Mouse (Mus musculus) heart, postnatal 14 days (tissue): Measurements from ENCODE around the gene Ank3. TPM values are rescaled to one million over a fixed set of nuclear protein-coding genes. Genes with fewer than 3 reads are reported as not detected.

Experiments used
- DNase-seq, 2 experiments: peaks; one replicate each; pipeline ENCODE4 v3.0.0; 2021 to 2022
- intact Hi-C: fragments of 180-260 bp; cut with DNase I; formaldehyde crosslinking; loops from one replicate; pipeline ENCODE4 v1.15.1; 2025
- total RNA-seq, 2 experiments: library from RNA; stranded (reverse); gene quantifications; 2 replicates each; pipeline ENCODE4 v1.2.3; 2021

The Ank3 gene
- total RNA-seq, 2 experiments from 2014 or later, result 78.4 to 78.6 TPM

- no peak for DNase-seq
- intact Hi-C loops, result loop anchor here (5.0 kb wide), 1 partner anchor 79 kb away; no protein-coding TSS in a partner anchor
Measured at GRCm38 (mm10) chr10:69531569-69531968, 133.0 kb downstream of the Ank3 start.

- DNase-seq, result no peak
Measured at GRCm38 (mm10) chr10:69532169-69532730, 133.7 kb downstream of the Ank3 start.

GRCm38 (mm10) chr10:69533505-69534388, 135.2 kb downstream of the Ank3 start:
- intact Hi-C loops, result loop anchor here (2.0 to 5.0 kb wide), 2 partner anchors 61 to 81 kb away; no protein-coding TSS in a partner anchor
- DNase-seq, result peak; percentile 30 to 48

More at GRCm38 (mm10) chr10:69532169-69532730, 133.7 kb downstream of the Ank3 start:
- intact Hi-C loops, result loop anchor here (5.0 kb wide), 1 partner anchor 80 kb away; no protein-coding TSS in a partner anchor

GRCm38 (mm10) chr10:69534716-69535115, 136.1 kb downstream of the Ank3 start:
- intact Hi-C loops, result loop anchor here (2.0 to 5.0 kb wide), 2 partner anchors 60 to 82 kb away; no protein-coding TSS in a partner anchor
- DNase-seq, result no peak

GRCm38 (mm10) chr10:69535123-69535930, 136.8 kb downstream of the Ank3 start:
- peak; percentile 44 to 75 for DNase-seq
- intact Hi-C loops, result loop anchor here (2.0 kb wide), 1 partner anchor 59 kb away; no protein-coding TSS in a partner anchor

- intact Hi-C loops, result loop anchor here (2.0 kb wide), 1 partner anchor 59 kb away; no protein-coding TSS in a partner anchor
- no peak for DNase-seq
Measured at GRCm38 (mm10) chr10:69535931-69536200, 137.3 kb downstream of the Ank3 start.

- intact Hi-C loops, result no loop called here
- DNase-seq, result no peak
Measured at GRCm38 (mm10) chr10:69536372-69537075, 138.0 kb downstream of the Ank3 start.

GRCm38 (mm10) chr10:69538236-69538635, 139.7 kb downstream of the Ank3 start:
- intact Hi-C loops, result no loop called here
- no peak for DNase-seq

GRCm38 (mm10) chr10:69542439-69542838, 143.9 kb downstream of the Ank3 start:
- DNase-seq, result no peak
- intact Hi-C loops, result no loop called here

GRCm38 (mm10) chr10:69543876-69544620, 145.5 kb downstream of the Ank3 start:
- intact Hi-C loops, result no loop called here

GRCm38 (mm10) chr10:69544653-69545052, 146.1 kb downstream of the Ank3 start:
- intact Hi-C loops, result no loop called here
- DNase-seq, result no peak

More at GRCm38 (mm10) chr10:69543876-69544620, 145.5 kb downstream of the Ank3 start:
- DNase-seq, result no peak

GRCm38 (mm10) chr10:69545936-69546335, 147.4 kb downstream of the Ank3 start:
- no peak for DNase-seq
- intact Hi-C loops, result no loop called here

GRCm38 (mm10) chr10:69546643-69547042, 148.1 kb downstream of the Ank3 start:
- intact Hi-C loops, result no loop called here
- no peak for DNase-seq

GRCm38 (mm10) chr10:69548771-69549170, 150.2 kb downstream of the Ank3 start:
- intact Hi-C loops, result no loop called here
- no peak for DNase-seq

- intact Hi-C loops, result no loop called here
Measured at GRCm38 (mm10) chr10:69549221-69549620, 150.6 kb downstream of the Ank3 start.

GRCm38 (mm10) chr10:69550824-69551223, 152.3 kb downstream of the Ank3 start:
- DNase-seq, result no peak
- intact Hi-C loops, result no loop called here

More at GRCm38 (mm10) chr10:69549221-69549620, 150.6 kb downstream of the Ank3 start:
- no peak for DNase-seq

- DNase-seq, result no peak
Measured at GRCm38 (mm10) chr10:69553091-69553490, 154.5 kb downstream of the Ank3 start.

GRCm38 (mm10) chr10:69555592-69555991, 157.0 kb downstream of the Ank3 start:
- no peak for DNase-seq
- intact Hi-C loops, result no loop called here

More at GRCm38 (mm10) chr10:69553091-69553490, 154.5 kb downstream of the Ank3 start:
- intact Hi-C loops, result no loop called here

- intact Hi-C loops, result no loop called here
- DNase-seq, result peak; percentile 34 to 66
Measured at GRCm38 (mm10) chr10:69556278-69556677, 157.7 kb downstream of the Ank3 start.
